Mouse (Mus musculus): ENCODE measurements around the gene AL732309.1. TPM values are rescaled to one million over a fixed set of nuclear protein-coding genes. Genes with fewer than 3 reads are reported as not detected.
A peak's percentile ranks its signal among the peaks of the same experiment; 100 is the strongest.

The AL732309.1 gene
- polyA plus RNA-seq, 1 experiment from 2014 or later, result 5.1 TPM

DNA sequence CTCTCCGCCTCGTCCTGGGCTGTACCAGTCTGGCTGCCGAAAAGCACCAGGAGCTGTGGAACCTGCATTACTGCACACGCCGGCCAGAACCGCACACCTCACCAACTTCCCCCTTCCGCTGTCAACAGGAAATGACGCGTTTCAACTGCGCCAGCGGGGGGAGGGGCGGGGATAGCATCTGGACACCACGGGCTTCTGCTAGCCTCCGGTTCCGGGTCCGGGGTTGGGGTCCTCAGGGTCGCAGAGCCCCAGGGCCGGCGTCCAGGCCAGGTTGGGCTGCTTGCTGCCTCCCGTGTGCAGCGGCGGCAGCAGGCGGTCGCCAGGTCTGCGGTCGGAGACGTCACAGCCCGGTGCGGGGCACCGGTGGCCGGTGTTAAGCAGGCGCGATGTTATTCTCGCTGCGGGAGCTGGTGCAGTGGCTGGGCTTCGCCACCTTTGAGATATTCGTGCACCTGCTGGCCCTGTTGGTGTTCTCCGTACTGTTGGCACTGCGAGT is 8.7 kb upstream of the AL732309.1 start, which contains the start of gene Tmem203:
TSS of gene Tmem203 (plus strand) at position 156 of the 496 bp plus-strand sequence.
- Histone ChIP-seq H3K27me3 (ENCODE audit: control insufficient read depth, insufficient read depth, low read length) (no peaks in the 10 kb centered on the region), H3K36me3 (ENCODE audit: control insufficient read depth, insufficient read depth, low read length) (peaks cover 22% of the 10 kb centered on the region), H3K27ac (replicated peaks; ENCODE audit: low read depth, low read length) (peak within 1 kb of the TSS; percentile 80), H3K9me3 (ENCODE audit: control insufficient read depth, low read length) (no peaks in the 10 kb centered on the region), H3K4me1 (ENCODE audit: control insufficient read depth, insufficient read depth, low read length) (peaks cover 13% of the 10 kb centered on the region), H3K4me3 (replicated peaks; ENCODE audit: low read depth, low read length) (peak within 1 kb of the TSS; percentile 92), H3K9ac (replicated peaks; ENCODE audit: low read length) (peak within 1 kb of the TSS; percentile 84), H3K4me2 (ENCODE audit: low read length) (peak within 1 kb of the TSS; percentile 98)
- DNase-seq (peak; percentile 96), ATAC-seq (ENCODE audit: low FRiP score, low TSS enrichment) (peak; percentile 93)
- whole genome bisulfite sequencing, result under 1% methylated on average over 38 of the region's 39 CpGs

DNA sequence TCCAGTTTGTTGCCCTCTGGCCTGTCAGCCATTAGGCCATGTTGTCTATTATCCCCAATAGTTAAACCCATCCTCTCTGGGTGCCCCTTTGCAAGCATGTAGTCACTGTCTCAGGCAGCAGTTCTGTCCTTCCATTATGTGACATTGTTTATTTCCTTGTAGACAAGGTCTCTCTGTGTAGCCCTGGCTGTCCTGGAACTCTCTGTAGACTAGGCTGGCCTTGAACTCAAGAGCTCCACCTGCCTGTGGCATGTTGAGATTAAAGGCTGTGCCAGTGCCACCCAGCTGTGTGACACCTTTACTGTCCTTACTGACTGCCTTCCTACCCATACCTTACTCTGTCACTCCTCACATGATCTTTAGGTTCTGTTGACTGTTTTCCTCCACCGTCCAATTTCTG is 5.7 kb upstream of the AL732309.1 start:
- DNase-seq (no peak), ATAC-seq (ENCODE audit: low FRiP score, low TSS enrichment) (no peak)
- no peak overlapping the region for H3K27ac ChIP-seq (replicated peaks; ENCODE audit: low read depth, low read length)
- H3K27me3 ChIP-seq (ENCODE audit: control insufficient read depth, insufficient read depth, low read length), result no peaks in the 10 kb centered on the region
- H3K4me3 ChIP-seq (replicated peaks; ENCODE audit: low read depth, low read length), result no peak overlapping the region
- H3K9ac ChIP-seq (replicated peaks; ENCODE audit: low read length), result no peak overlapping the region
- no peak overlapping the region for H3K4me2 ChIP-seq (ENCODE audit: low read length)
- H3K9me3 ChIP-seq (ENCODE audit: control insufficient read depth, low read length), result no peaks in the 10 kb centered on the region
- peaks cover 48% of the 10 kb centered on the region for H3K36me3 ChIP-seq (ENCODE audit: control insufficient read depth, insufficient read depth, low read length)
- peaks cover 13% of the 10 kb centered on the region for H3K4me1 ChIP-seq (ENCODE audit: control insufficient read depth, insufficient read depth, low read length)
- WGBS, result 92% methylated on average over 1 of the region's 1 CpGs

DNA sequence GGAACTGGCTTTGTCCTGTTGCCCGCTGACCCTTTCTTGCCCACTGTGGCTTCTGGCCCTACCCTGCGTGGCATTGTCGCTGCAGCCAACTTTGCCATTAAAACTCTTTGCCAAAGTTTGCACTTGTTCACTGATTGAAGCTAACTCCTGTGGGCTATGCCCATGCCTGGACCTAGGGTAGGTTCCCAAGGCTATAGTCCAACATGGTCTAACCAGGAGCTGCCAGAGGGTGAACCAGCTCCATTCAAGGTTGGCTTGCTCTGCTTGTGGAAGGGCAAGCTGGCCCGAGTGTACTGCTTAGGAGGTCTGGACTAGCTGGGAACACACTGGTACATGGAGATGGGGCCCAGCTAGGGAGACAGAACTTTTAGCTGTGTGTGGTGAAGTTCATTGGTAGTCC is 2.5 kb downstream of the AL732309.1 start:
- no peaks in the 10 kb centered on the region for H3K27me3 ChIP-seq (ENCODE audit: control insufficient read depth, insufficient read depth, low read length)
- DNase-seq, result no peak
- no peak overlapping the region for H3K4me2 ChIP-seq (ENCODE audit: low read length)
- 92% methylated on average over 4 of the region's 4 CpGs for WGBS
- H3K4me1 ChIP-seq (ENCODE audit: control insufficient read depth, insufficient read depth, low read length), result peaks cover 19% of the 10 kb centered on the region
- peaks cover 46% of the 10 kb centered on the region for H3K36me3 ChIP-seq (ENCODE audit: control insufficient read depth, insufficient read depth, low read length)
- H3K9ac ChIP-seq (replicated peaks; ENCODE audit: low read length), result no peak overlapping the region
- ATAC-seq (ENCODE audit: low FRiP score, low TSS enrichment), result no peak
- no peak overlapping the region for H3K27ac ChIP-seq (replicated peaks; ENCODE audit: low read depth, low read length)
- no peak overlapping the region for H3K4me3 ChIP-seq (replicated peaks; ENCODE audit: low read depth, low read length)
- no peaks in the 10 kb centered on the region for H3K9me3 ChIP-seq (ENCODE audit: control insufficient read depth, low read length)

DNA sequence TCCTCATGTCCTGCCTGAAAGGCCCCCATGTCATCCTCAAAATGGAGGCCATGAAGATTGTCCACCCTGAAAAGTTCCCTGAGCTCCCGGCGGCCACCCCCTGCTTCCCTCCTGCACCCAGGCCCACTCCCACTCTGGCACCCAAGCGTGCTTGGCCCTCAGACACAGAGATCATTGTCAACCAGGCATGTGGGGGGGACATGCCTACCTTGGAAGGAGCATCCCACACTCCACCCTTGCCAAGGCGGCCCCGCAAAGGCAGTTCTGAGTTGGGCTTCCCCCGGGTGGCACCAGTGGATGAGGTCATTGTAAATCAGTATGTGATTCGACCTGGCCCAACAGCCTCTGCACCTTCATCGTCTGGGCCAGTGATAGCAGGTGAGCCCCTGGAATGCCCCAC is 3.3 kb downstream of the AL732309.1 start:
- Histone ChIP-seq H3K27ac (replicated peaks; ENCODE audit: low read depth, low read length) (no peak overlapping the region), H3K9ac (replicated peaks; ENCODE audit: low read length) (peak overlapping the region; percentile 81), H3K4me3 (replicated peaks; ENCODE audit: low read depth, low read length) (peak overlapping the region; percentile 69), H3K4me1 (ENCODE audit: control insufficient read depth, insufficient read depth, low read length) (peaks cover 19% of the 10 kb centered on the region), H3K36me3 (ENCODE audit: control insufficient read depth, insufficient read depth, low read length) (peaks cover 39% of the 10 kb centered on the region), H3K4me2 (ENCODE audit: low read length) (peak overlapping the region; percentile 82), H3K9me3 (ENCODE audit: control insufficient read depth, low read length) (no peaks in the 10 kb centered on the region), H3K27me3 (ENCODE audit: control insufficient read depth, insufficient read depth, low read length) (no peaks in the 10 kb centered on the region)
- ATAC-seq (ENCODE audit: low FRiP score, low TSS enrichment) (no peak), DNase-seq (no peak)
- 79% methylated on average over 8 of the region's 8 CpGs for WGBS

DNA sequence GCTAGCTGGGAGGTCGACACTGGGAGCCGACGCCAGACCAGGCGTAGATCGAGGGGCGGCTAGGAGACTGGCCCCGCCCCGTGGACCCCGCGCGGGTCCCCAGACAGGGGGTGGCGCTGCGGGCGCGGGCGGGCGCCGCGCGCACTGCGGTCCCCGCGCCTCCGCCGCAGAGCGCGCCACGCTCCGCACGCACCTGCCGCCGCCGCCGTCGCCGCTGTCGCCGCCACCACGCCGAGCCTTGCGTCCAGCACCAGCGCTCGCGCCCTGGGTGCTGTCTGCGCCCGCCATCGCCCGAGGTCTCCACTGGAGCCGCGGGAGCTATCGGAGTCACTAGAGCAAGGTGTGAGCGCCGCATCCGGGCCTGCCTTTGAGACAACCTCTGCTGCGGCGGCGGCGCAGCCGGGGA is 4.6 kb downstream of the AL732309.1 start, which contains the start of the genes Rnf208 and Cysrt1:
TSS of gene Rnf208 (plus strand) at position 155 of the 406 bp plus-strand sequence.
TSS of gene Cysrt1 (minus strand) at position 352 of the 406 bp plus-strand sequence.
- peaks cover 19% of the 10 kb centered on the region for H3K4me1 ChIP-seq (ENCODE audit: control insufficient read depth, insufficient read depth, low read length)
- DNase-seq, result peak; percentile 81
- H3K4me3 ChIP-seq (replicated peaks; ENCODE audit: low read depth, low read length), result peak within 1 kb of the TSS; percentile 69
- H3K27me3 ChIP-seq (ENCODE audit: control insufficient read depth, insufficient read depth, low read length), result no peaks in the 10 kb centered on the region
- 0% methylated on average over 57 of the region's 59 CpGs for WGBS
- peak within 1 kb of the TSS; percentile 81 for H3K9ac ChIP-seq (replicated peaks; ENCODE audit: low read length)
- no peaks in the 10 kb centered on the region for H3K9me3 ChIP-seq (ENCODE audit: control insufficient read depth, low read length)
- peak within 1 kb of the TSS; percentile 82 for H3K4me2 ChIP-seq (ENCODE audit: low read length)
- ATAC-seq (ENCODE audit: low FRiP score, low TSS enrichment), result peak; percentile 62
- peak within 1 kb of the TSS; percentile 74 for H3K27ac ChIP-seq (replicated peaks; ENCODE audit: low read depth, low read length)
- peaks cover 26% of the 10 kb centered on the region for H3K36me3 ChIP-seq (ENCODE audit: control insufficient read depth, insufficient read depth, low read length)

DNA sequence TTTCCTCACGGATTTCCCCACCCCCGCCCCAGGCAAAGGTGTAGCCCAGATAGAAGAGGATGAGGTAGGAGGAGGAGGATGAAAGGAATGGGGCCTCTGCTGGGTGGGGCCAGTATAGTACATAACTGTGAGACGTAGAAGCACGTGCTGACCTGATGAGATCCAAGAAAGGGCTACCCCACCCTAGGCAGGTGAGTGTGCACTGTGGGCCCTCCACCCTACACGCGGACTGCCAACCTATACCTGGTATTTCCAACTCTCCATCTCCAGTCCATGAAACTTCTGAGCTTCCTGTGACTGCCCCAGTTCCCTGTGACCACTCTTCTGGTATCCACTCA is 5.3 kb downstream of the AL732309.1 start:
- Histone ChIP-seq H3K4me1 (ENCODE audit: control insufficient read depth, insufficient read depth, low read length) (peaks cover 19% of the 10 kb centered on the region), H3K9ac (replicated peaks; ENCODE audit: low read length) (peak overlapping the region; percentile 81), H3K4me2 (ENCODE audit: low read length) (peak overlapping the region; percentile 82), H3K27me3 (ENCODE audit: control insufficient read depth, insufficient read depth, low read length) (no peaks in the 10 kb centered on the region), H3K4me3 (replicated peaks; ENCODE audit: low read depth, low read length) (peak overlapping the region; percentile 69), H3K36me3 (ENCODE audit: control insufficient read depth, insufficient read depth, low read length) (peaks cover 20% of the 10 kb centered on the region), H3K27ac (replicated peaks; ENCODE audit: low read depth, low read length) (peak overlapping the region; percentile 60), H3K9me3 (ENCODE audit: control insufficient read depth, low read length) (no peaks in the 10 kb centered on the region)
- DNase-seq, result no peak
- WGBS, result 15% methylated on average over 6 of the region's 6 CpGs
- ATAC-seq (ENCODE audit: low FRiP score, low TSS enrichment), result peak; percentile 21; the same call in 1 of the 2 replicates

DNA sequence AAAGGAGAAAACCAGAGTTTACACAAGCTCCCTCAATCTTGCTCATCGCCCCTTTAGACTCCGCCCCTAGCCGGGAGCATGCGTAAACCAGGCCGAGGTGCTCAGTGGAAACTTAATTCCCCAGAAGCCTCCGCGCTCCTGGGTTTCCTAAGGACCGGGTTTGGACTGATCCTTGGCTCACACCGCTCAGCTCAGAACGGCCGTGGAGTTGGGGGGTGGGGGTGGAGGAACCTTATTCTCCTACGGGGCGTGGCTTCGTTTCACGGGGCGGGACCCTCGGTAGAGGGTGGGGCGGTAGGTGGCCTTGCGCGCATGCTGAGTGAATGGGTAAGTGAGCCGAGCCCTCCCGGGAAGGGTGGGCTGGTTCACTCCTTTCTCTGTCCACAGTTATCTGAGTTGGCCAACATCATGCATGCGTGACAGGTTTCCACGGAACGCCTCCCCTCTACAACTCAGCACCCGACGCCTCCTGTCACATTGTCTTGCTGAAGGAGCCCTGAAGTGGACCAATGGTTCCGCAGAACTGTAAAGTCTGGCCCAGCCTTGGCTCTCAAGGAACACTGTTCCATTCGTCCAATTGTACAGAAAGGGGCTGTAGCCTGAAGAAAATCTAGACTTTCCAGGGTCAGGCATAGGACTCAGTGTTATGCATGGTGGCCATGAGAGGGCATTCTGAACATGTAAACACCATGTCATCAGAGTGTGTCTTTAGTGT is 5.8 kb downstream of the AL732309.1 start:
- Histone ChIP-seq H3K36me3 (ENCODE audit: control insufficient read depth, insufficient read depth, low read length) (peaks cover 15% of the 10 kb centered on the region), H3K27ac (replicated peaks; ENCODE audit: low read depth, low read length) (peak overlapping the region; percentile 60), H3K4me1 (ENCODE audit: control insufficient read depth, insufficient read depth, low read length) (peaks cover 19% of the 10 kb centered on the region), H3K4me2 (ENCODE audit: low read length) (peak overlapping the region; percentile 82), H3K4me3 (replicated peaks; ENCODE audit: low read depth, low read length) (peak overlapping the region; percentile 69), H3K27me3 (ENCODE audit: control insufficient read depth, insufficient read depth, low read length) (no peaks in the 10 kb centered on the region), H3K9me3 (ENCODE audit: control insufficient read depth, low read length) (no peaks in the 10 kb centered on the region), H3K9ac (replicated peaks; ENCODE audit: low read length) (peak overlapping the region; percentile 81)
- ATAC-seq (ENCODE audit: low FRiP score, low TSS enrichment) (peak; percentile 70), DNase-seq (peak; percentile 89)
- WGBS, result 2% methylated on average over 29 of the region's 29 CpGs

DNA sequence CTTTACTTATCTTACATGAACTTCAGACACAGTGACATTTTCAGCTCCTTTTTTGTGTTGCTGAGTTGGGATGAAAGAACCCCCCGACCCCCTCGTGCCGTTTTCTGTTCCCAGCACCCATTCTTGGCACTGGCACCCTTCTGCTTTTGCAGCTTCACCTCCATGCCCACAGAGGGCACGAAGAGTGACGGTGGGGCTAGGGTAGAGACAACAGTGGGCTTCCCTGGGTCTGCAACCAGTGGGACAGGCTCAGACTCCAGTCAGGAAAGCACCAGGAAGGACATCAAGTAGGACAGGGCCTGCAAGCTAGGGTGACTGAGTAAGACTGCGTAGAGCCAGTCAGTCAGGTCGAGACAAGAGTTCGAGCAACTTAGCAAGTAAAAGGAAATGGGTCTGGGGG is 6.4 kb downstream of the AL732309.1 start:
- Histone ChIP-seq H3K36me3 (ENCODE audit: control insufficient read depth, insufficient read depth, low read length) (peaks cover 10% of the 10 kb centered on the region; the same call in 1 of the 2 replicates), H3K9me3 (ENCODE audit: control insufficient read depth, low read length) (no peaks in the 10 kb centered on the region), H3K9ac (replicated peaks; ENCODE audit: low read length) (no peak overlapping the region), H3K27ac (replicated peaks; ENCODE audit: low read depth, low read length) (no peak overlapping the region; the same call in 1 of the 2 replicates), H3K4me2 (ENCODE audit: low read length) (peak overlapping the region; percentile 82), H3K4me3 (replicated peaks; ENCODE audit: low read depth, low read length) (peak overlapping the region; percentile 69; the same call in 1 of the 2 replicates), H3K4me1 (ENCODE audit: control insufficient read depth, insufficient read depth, low read length) (peaks cover 19% of the 10 kb centered on the region), H3K27me3 (ENCODE audit: control insufficient read depth, insufficient read depth, low read length) (no peaks in the 10 kb centered on the region)
- DNase-seq (no peak), ATAC-seq (ENCODE audit: low FRiP score, low TSS enrichment) (no peak)
- 54% methylated on average over 8 of the region's 8 CpGs for WGBS

DNA sequence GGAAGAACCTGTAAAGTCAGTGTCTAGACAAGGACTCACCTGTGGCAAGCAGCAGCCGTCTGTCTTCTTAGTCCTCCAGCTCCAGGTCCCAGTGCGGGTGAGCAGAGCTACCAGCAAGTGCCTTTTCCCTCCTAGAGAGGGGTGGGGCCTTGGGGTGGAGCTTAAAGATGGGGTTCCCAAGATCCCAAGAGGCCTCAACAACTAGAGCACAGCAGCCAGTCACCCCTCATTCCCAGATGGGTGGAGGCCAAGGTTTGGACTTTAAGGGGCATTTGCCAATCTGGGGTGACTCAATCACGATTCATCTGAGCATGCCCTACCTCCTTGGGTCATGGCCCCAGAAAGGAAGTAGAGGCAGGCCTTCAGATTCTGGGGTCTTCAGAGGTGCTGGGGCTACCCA is 6.9 kb downstream of the AL732309.1 start:
- no peak for DNase-seq
- H3K9ac ChIP-seq (replicated peaks; ENCODE audit: low read length), result no peak overlapping the region
- no peak overlapping the region for H3K27ac ChIP-seq (replicated peaks; ENCODE audit: low read depth, low read length)
- no peak for ATAC-seq (ENCODE audit: low FRiP score, low TSS enrichment)
- no peak overlapping the region for H3K4me3 ChIP-seq (replicated peaks; ENCODE audit: low read depth, low read length)
- H3K4me2 ChIP-seq (ENCODE audit: low read length), result no peak overlapping the region
- WGBS, result 90% methylated on average over 3 of the region's 3 CpGs
- no peaks in the 10 kb centered on the region for H3K9me3 ChIP-seq (ENCODE audit: control insufficient read depth, low read length)
- no peaks in the 10 kb centered on the region for H3K27me3 ChIP-seq (ENCODE audit: control insufficient read depth, insufficient read depth, low read length)
- H3K36me3 ChIP-seq (ENCODE audit: control insufficient read depth, insufficient read depth, low read length), result peaks cover 6% of the 10 kb centered on the region; the same call in 1 of the 2 replicates
- H3K4me1 ChIP-seq (ENCODE audit: control insufficient read depth, insufficient read depth, low read length), result peaks cover 19% of the 10 kb centered on the region
